Mouse (Mus musculus): ENCODE data around the gene St3gal4.

GRCm38 (mm10) chr9:35117384-35118295 lies 1.4 kb downstream of the St3gal4 start:
- TF ChIP-seq CTCF (IDR thresholded peaks at IDR 0.05; ENCODE audit: control insufficient read depth, insufficient read depth, low read length) (no peak), POLR2A (IDR thresholded peaks at IDR 0.05; ENCODE audit: borderline replicate concordance, control insufficient read depth, low read depth, low read length) (no peak)

Measured in bone marrow, adult 2 months (tissue).